Mouse (Mus musculus) embryonic facial prominence, embryonic 13.5 days (tissue): ENCODE measurements around the gene Foxd4. TPM values are rescaled to one million over a fixed set of nuclear protein-coding genes. Genes with fewer than 3 reads are reported as not detected.
A peak's percentile ranks its signal among the peaks of the same experiment; 100 is the strongest.

ENCODE experiments used
- ATAC-seq: fragments of 200-750 bp; cut with Nextera tagmentation; 2 replicates; pipeline ENCODE4 v1.8.0; 2017; ENCODE audit warnings: low read depth; ENCODE audit not compliant: insufficient number of reproducible peaks, insufficient read depth, low FRiP score, low TSS enrichment
- H3K27ac ChIP-seq: fragments of 300-500 bp; sonication (generic); 2 replicates; pipeline ENCODE4 v1.5.1; 2015; ENCODE audit warnings: moderate library complexity, mild to moderate bottlenecking, inconsistent platforms
- H3K27me3 ChIP-seq: fragments of 300-500 bp; sonication (generic); 2 replicates; pipeline ENCODE4 v1.6.1; 2015; ENCODE audit warnings: mild to moderate bottlenecking, inconsistent platforms
- H3K36me3 ChIP-seq: fragments of 300-500 bp; sonication (generic); 2 replicates; pipeline ENCODE4 v1.6.1; 2015; ENCODE audit warnings: mild to moderate bottlenecking, inconsistent platforms
- H3K4me1 ChIP-seq: fragments of 300-500 bp; sonication (generic); 2 replicates; pipeline ENCODE4 v1.6.1; 2015; ENCODE audit warnings: inconsistent platforms
- H3K4me2 ChIP-seq: fragments of 300-500 bp; sonication (generic); 2 replicates; pipeline ENCODE4 v1.6.1; 2015; ENCODE audit warnings: moderate library complexity, mild to moderate bottlenecking, inconsistent platforms
- H3K4me3 ChIP-seq: fragments of 300-500 bp; sonication (generic); 2 replicates; pipeline ENCODE4 v1.5.1; 2015; ENCODE audit warnings: mild to moderate bottlenecking, inconsistent platforms
- H3K9ac ChIP-seq: fragments of 300-500 bp; sonication (generic); 2 replicates; pipeline ENCODE4 v1.6.1; 2015; ENCODE audit warnings: mild to moderate bottlenecking, inconsistent platforms
- H3K9me3 ChIP-seq: fragments of 300-500 bp; sonication (generic); 2 replicates; pipeline ENCODE4 v1.6.1; 2016; ENCODE audit warnings: inconsistent platforms
- WGBS: fragments of 180-500 bp; shearing (Covaris S2); methylation state at CpG from one replicate; pipeline ENCODE4 v1.1.7; 2015; ENCODE audit warnings: mixed read lengths; 5-methylcytosine and 5-hydroxymethylcytosine counted together
- microRNA-seq: library from miRNA; unstranded; fragments of <30 nt; microRNA quantifications from one replicate; pipeline ENCODE4, GENCODE M21; 2016
- polyA plus RNA-seq: library from polyadenylated mRNA; unstranded; fragments of >200 nt; fragmentation: Nextera tagmentation; extraction: Ambion mirVana; gene quantifications from 2 replicates; pipeline ENCODE4 v1.2.1, GENCODE M21; 2015

Foxd4 gene
- polyA plus RNA-seq, 1 experiment from 2014 or later = not detected

DNA sequence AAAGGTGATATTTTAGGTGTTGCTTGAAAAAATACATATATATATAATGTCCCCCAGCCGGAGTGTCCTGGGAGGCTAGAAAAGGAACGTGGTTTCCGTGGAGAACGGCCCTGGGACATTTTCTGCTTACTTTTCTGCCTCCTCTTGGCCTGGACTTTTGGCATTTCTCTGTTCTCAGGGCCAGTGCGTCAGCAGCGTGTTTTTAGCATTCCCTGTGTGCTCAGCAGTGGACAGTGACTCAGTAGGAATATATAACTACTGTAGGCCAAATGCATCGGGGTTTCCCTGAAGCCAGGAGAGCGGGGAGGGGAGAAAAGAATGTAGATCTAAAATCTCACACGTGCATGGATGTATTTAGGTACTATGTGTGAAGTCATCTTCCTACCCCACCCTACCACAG is 35.6 kb downstream of the Foxd4 start:
- Histone ChIP-seq H3K9ac (no peak overlapping the region), H3K27ac (no peak overlapping the region), H3K27me3 (peaks cover 27% of the 10 kb centered on the region), H3K4me3 (no peak overlapping the region), H3K36me3 (no peaks in the 10 kb centered on the region), H3K4me2 (no peak overlapping the region), H3K9me3 (no peaks in the 10 kb centered on the region; the same call in 1 of the 2 replicates), H3K4me1 (peaks cover 25% of the 10 kb centered on the region)
- WGBS = 82% methylated on average over 9 of the region's 9 CpGs
- no peak for ATAC-seq

- Histone ChIP-seq H3K27ac (0 out of 2 replicates have a peak within 1 kb of the TSS, but pooled peaks have one; percentile 33), H3K4me1 (peaks cover 18% of the 10 kb centered on the region), H3K36me3 (no peaks in the 10 kb centered on the region), H3K9ac (peak within 1 kb of the TSS; percentile 73), H3K4me2 (peak within 1 kb of the TSS; percentile 81), H3K4me3 (peak within 1 kb of the TSS; percentile 57), H3K27me3 (peaks cover 36% of the 10 kb centered on the region), H3K9me3 (no peaks in the 10 kb centered on the region; the same call in 1 of the 2 replicates)
- WGBS = 2% methylated on average over 39 of the region's 39 CpGs
- ATAC-seq = peak; percentile 62
Observed at GRCm38 (mm10) chr19:24861612-24862451, 39.2 kb downstream of the Foxd4 start, which contains the start of gene Pgm5. TSS of gene Pgm5 (minus strand) at chr19:24861855.

GRCm38 (mm10) chr19:24861276-24861611 is 39.8 kb downstream of the Foxd4 start:
- no peaks in the 10 kb centered on the region for H3K36me3 ChIP-seq
- no peaks in the 10 kb centered on the region for H3K9me3 ChIP-seq
- H3K27ac ChIP-seq = no peak overlapping the region
- 11% methylated on average over 13 of the region's 13 CpGs for WGBS
- H3K9ac ChIP-seq = peak overlapping the region; percentile 73
- H3K4me3 ChIP-seq = peak overlapping the region; percentile 57
- peak overlapping the region; percentile 81 for H3K4me2 ChIP-seq
- ATAC-seq = peak; percentile 26; the same call in 1 of the 2 replicates
- peaks cover 36% of the 10 kb centered on the region for H3K27me3 ChIP-seq
- peaks cover 18% of the 10 kb centered on the region for H3K4me1 ChIP-seq

GRCm38 (mm10) chr19:24851456-24852315 is 49.3 kb downstream of the Foxd4 start:
- Histone ChIP-seq H3K4me3 (no peak overlapping the region), H3K27me3 (0 out of 2 replicates have a peak, but pooled peaks cover 4% of the 10 kb centered on the region), H3K27ac (no peak overlapping the region), H3K9ac (no peak overlapping the region), H3K36me3 (no peaks in the 10 kb centered on the region), H3K4me2 (peak overlapping the region; percentile 27; the same call in 1 of the 2 replicates), H3K9me3 (no peaks in the 10 kb centered on the region), H3K4me1 (peaks cover 17% of the 10 kb centered on the region)
- ATAC-seq = no peak
- WGBS = 72% methylated on average over 21 of the region's 21 CpGs

Small RNAs within 50 kb of the gene (microRNA-seq; reads per million reads assigned to microRNA genes)
- not detected for gene Mir3084-1

Other genes starting within 250 kb of the Foxd4 start
- gene Tmem252, start 227.2 kb downstream of the Foxd4 start, polyA plus RNA-seq = 3.0 and 3.2 TPM in 2 replicates
- gene Pgm5, start 39.3 kb downstream of the Foxd4 start, polyA plus RNA-seq = 5.0 and 6.5 TPM in 2 replicates
- 206 and 207 TPM in 2 replicates for gene Gm10053, start 25.5 kb downstream of the Foxd4 start, polyA plus RNA-seq
- 23.3 and 25.2 TPM in 2 replicates for gene Cbwd1, start 60.4 kb upstream of the Foxd4 start, polyA plus RNA-seq
- gene Dock8, start 98.3 kb upstream of the Foxd4 start, polyA plus RNA-seq = 5.7 and 7.4 TPM in 2 replicates